Mouse (Mus musculus) E14TG2a.4 (cell line): ENCODE data around the gene Themis3.
"Not testable (repeated sequence)": the region's sequence is repeated elsewhere in the genome, so short reads cannot be mapped to it uniquely, and the experiment has no call there.

ENCODE experiments used
- H3K27me3 ChIP-seq: 2 replicates; pipeline ENCODE4 v1.6.1; 2014; ENCODE audit warnings: low read length, control low read depth; ENCODE audit not compliant: insufficient read depth
- H3K36me3 ChIP-seq: 2 replicates; pipeline ENCODE4 v1.6.1; 2014; ENCODE audit warnings: low read length, control low read depth; ENCODE audit not compliant: insufficient read depth
- H3K4me1 ChIP-seq: replicated peaks from 2 replicates; pipeline ENCODE4 v1.6.1; 2014; ENCODE audit warnings: low read depth, low read length, control low read depth
- H3K4me3 ChIP-seq: replicated peaks from 2 replicates; pipeline ENCODE4 v1.5.1; 2014; ENCODE audit warnings: mild to moderate bottlenecking, low read length
- H3K9me3 ChIP-seq: 2 replicates; pipeline ENCODE4 v1.6.1; 2014; ENCODE audit warnings: low read length, control low read depth
- CTCF ChIP-seq: conservative IDR thresholded peaks from 2 replicates; pipeline ENCODE4 v1.5.1; 2014; ENCODE audit warnings: low read length
- NANOG ChIP-seq: IDR thresholded peaks from 2 replicates; pipeline ENCODE4 v1.6.1; 2014; ENCODE audit warnings: borderline replicate concordance, low read length, mixed read lengths
- POU5F1 ChIP-seq: IDR thresholded peaks from 2 replicates; pipeline ENCODE4 v1.6.1; 2014; ENCODE audit warnings: low read length, borderline replicate concordance

The Themis3 gene

DNA sequence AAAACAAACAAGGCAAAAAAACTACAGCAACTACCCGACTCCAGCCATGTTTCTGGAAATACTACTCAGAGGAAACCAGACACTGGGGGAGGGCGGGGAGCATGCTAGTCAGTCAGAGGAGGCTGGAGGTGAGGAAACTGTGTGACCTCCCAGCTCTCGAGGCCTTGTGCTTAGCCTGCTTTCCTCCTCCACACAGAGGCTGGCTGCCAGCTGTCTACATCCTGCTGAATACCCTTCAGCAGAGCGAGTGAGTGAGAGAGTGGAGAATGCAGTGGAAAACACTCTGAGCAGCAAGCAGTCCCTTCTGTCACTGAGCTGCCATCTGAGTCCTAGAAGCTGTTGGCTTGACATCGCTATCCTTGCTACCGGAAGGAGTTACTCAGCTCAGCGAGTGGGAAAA lies 30.2 kb downstream of the Themis3 start:
- Histone ChIP-seq H3K9me3 (peaks cover 23% of the 10 kb centered on the region), H3K27me3 (no peaks in the 10 kb centered on the region), H3K4me1 (peaks cover 6% of the 10 kb centered on the region), H3K36me3 (no peaks in the 10 kb centered on the region), H3K4me3 (no peak overlapping the region)
- TF ChIP-seq NANOG = no peak
- TF ChIP-seq CTCF = no peak
- TF ChIP-seq POU5F1 = no peak

DNA sequence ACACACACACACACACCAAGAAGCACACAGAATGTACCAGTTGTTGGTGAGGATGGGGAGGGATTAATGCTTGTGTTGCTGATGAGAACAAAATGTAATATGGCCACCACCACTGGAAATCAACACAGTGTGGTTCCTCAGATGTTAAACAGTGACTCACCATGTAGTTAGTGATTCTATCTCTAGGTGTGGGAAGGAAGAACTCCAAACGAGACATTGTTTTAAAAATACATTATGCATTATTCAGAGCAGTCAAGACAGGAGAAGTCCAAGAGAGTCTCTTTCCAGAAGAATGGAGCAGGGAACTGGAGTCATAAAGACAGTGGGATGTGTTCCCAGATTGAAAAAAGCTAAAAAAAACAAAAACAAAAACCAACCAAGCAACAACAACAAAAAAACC lies 30.9 kb downstream of the Themis3 start:
- TF ChIP-seq CTCF = no peak
- no peak for TF ChIP-seq POU5F1
- no peak for TF ChIP-seq NANOG
- no peaks in the 10 kb centered on the region for H3K36me3 ChIP-seq

DNA sequence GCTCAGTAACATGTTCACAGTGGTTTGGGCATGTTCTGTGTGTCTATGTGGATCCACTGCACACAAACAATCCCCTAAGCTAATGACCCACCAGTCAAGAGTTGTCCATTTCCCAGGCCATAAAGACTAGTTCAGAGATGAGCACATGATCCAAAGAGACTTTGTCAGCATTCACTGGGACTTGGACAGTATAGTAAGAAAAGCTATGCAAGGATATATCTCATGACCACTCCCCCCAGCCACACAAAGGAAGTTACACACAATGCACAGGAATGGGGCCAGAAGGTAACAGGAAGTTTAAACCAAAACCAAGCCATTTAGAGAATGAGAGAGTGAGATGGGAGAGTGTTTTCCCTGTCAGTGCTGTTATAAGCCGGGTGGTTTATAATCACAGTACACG lies 33.0 kb downstream of the Themis3 start:
- H3K36me3 ChIP-seq = no peaks in the 10 kb centered on the region
- H3K9me3 ChIP-seq = peaks cover 19% of the 10 kb centered on the region
- TF ChIP-seq CTCF = no peak
- no peak for TF ChIP-seq POU5F1
- no peak for TF ChIP-seq NANOG
- H3K4me3 ChIP-seq = no peak overlapping the region
- H3K4me1 ChIP-seq = peaks cover 8% of the 10 kb centered on the region
- H3K27me3 ChIP-seq = no peaks in the 10 kb centered on the region

More for the DNA sequence above, 30.9 kb downstream of the Themis3 start:
- no peaks in the 10 kb centered on the region for H3K27me3 ChIP-seq
- peaks cover 23% of the 10 kb centered on the region for H3K9me3 ChIP-seq
- no peak overlapping the region for H3K4me3 ChIP-seq
- peaks cover 8% of the 10 kb centered on the region for H3K4me1 ChIP-seq

DNA sequence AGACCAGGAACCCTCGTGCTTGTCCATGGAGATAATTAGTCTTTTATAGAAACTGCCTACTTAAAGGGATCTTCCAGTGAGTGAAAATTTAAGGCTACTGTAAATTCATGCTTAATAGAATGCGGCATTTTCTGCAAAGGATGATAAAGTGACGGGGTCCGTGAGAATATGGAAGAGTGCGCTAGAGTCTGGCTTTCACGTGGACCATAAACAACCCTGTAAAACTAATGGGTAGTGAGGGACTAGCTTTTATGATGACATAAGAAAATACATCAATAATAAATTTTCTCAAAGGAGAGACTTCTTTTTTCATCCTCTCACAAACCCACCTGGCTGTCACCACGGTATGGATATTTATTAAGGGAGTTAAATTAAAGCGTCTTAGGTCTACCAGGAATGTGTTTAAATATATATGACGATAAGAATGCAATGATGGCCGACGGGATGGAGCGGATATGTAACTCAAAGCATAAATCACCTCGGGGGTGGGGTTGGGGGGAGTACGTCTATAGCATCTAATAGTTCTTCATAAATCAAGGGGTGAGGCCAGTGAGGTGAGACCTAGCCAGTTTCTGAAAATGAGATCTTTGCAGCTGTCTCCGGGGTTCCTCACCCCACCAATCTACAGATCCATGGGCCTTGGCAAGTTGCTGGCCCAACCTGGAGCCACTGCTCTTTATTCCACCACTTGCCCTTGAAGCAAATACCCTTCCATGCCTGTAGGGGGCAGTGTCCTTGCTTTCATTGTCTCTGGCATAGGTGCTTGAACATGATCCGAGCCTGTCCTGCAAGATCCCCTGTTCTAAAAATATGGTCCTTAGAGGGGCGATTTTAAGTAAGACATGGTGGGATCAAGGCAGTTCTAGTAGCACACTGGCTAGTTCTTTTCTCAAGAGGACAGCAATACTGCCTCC lies 35.8 kb downstream of the Themis3 start:
- peaks cover 8% of the 10 kb centered on the region for H3K4me1 ChIP-seq
- H3K4me3 ChIP-seq = no peak overlapping the region
- H3K9me3 ChIP-seq = no peaks in the 10 kb centered on the region; the same call in 1 of the 2 replicates
- no peaks in the 10 kb centered on the region for H3K27me3 ChIP-seq
- H3K36me3 ChIP-seq = no peaks in the 10 kb centered on the region
- no peak for TF ChIP-seq NANOG
- peak; percentile 80 for TF ChIP-seq CTCF

DNA sequence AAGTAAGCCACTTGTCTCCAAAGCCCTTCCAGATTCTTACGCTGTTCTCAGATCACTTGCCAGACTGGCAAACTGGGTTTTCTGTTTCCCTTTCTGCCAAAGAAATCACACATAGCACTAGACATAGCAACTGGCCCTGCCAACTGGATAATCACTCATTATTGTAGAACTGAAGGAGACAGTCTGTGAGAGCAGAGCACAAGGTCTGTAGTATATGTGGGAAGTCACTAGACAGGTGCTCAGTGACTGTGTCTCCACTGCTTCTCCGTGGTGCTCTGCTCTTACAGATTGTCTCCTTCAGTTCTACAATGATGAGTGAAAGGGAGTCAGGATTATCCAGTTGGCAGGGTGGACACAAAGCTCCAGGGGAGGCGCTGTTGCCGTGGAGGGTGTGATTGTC lies 41.7 kb downstream of the Themis3 start:
- 0 out of 2 replicates have a peak, but pooled peaks cover 6% of the 10 kb centered on the region for H3K27me3 ChIP-seq
- peaks cover 7% of the 10 kb centered on the region for H3K9me3 ChIP-seq
- H3K4me1 ChIP-seq = no peaks in the 10 kb centered on the region
- no peak overlapping the region for H3K4me3 ChIP-seq
- TF ChIP-seq NANOG (no peak), POU5F1 (no peak), CTCF (no peak)
- H3K36me3 ChIP-seq = no peaks in the 10 kb centered on the region

GRCm38 (mm10) chr17:66550486-66550885 lies 43.9 kb downstream of the Themis3 start:
- Histone ChIP-seq H3K9me3 (peaks cover 7% of the 10 kb centered on the region), H3K4me1 (no peaks in the 10 kb centered on the region), H3K4me3 (no peak overlapping the region), H3K27me3 (0 out of 2 replicates have a peak, but pooled peaks cover 6% of the 10 kb centered on the region), H3K36me3 (no peaks in the 10 kb centered on the region)
- TF ChIP-seq CTCF (peak; percentile 42), NANOG (no peak), POU5F1 (no peak)

DNA sequence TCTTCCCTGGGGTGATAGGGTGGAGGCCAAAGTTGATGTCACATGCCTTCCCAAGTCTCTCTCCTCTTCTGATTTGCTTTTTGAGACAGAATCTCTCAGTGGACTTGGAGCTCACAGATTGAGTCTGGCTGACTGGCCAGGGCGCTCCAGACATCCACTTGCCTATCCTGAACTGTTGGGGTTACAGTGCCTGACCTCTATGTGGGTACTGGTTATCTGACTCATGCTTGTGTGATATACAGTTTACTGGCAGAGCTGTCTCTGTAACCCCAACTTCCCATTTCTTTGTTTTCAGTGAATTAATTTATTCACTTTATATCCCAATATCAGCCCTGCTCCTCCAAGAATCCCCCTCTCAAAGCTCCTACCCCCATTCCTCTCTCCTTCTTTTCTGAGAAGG lies 62.1 kb downstream of the Themis3 start:
- Histone ChIP-seq H3K27me3 (no peaks in the 10 kb centered on the region), H3K4me3 (no peak overlapping the region)

DNA sequence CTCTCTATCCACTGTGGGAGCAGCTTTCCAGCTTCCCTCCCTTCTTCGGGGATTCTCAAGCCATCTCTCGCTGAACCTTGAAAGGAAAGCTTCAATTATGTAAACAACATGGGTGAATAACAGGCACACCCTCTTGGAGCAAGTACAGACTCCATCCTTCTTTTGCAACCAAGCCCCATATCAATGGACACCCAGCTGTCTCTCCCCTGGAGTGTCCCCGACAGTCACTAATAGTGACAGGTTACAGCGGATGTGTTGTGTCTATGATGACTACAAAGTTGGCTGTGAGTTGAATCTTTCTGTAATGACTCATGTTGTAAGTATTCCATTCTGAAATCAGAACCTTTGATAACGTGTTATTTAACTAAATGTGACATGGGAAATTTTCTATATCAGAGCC lies 71.0 kb downstream of the Themis3 start:
- Histone ChIP-seq H3K36me3 (no peaks in the 10 kb centered on the region), H3K4me1 (peaks cover 11% of the 10 kb centered on the region), H3K27me3 (peaks cover 7% of the 10 kb centered on the region), H3K9me3 (peaks cover 10% of the 10 kb centered on the region), H3K4me3 (no peak overlapping the region)
- TF ChIP-seq CTCF (no peak), NANOG (no peak), POU5F1 (no peak)

More for the DNA sequence above, 62.1 kb downstream of the Themis3 start:
- TF ChIP-seq CTCF (no peak), NANOG (no peak), POU5F1 (no peak)
- Histone ChIP-seq H3K36me3 (0 out of 2 replicates have a peak, but pooled peaks cover 4% of the 10 kb centered on the region), H3K9me3 (peaks cover 58% of the 10 kb centered on the region), H3K4me1 (no peaks in the 10 kb centered on the region)

DNA sequence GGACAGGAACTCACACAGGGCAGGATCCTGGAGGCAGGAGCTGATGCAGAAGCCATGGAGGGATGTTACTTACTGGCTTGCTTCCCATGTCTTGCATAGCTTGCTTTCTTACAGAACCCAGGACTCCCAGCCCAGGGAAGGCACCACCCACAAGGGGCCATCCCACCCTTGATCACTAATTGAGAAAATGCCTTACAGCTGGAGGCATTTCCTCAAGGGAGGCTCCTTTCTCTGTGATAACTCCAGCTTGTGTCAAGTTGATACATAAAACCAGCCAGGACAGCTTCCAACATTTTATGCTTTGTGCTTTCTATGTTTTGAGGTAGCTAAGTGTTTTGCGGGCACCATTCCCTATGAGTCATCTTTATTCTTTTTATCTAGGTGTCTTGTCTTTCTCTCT lies 71.8 kb downstream of the Themis3 start:
- H3K4me1 ChIP-seq = peaks cover 19% of the 10 kb centered on the region
- not testable (repeated sequence) for H3K36me3 ChIP-seq, H3K4me3 ChIP-seq
- peaks cover 10% of the 10 kb centered on the region for H3K9me3 ChIP-seq
- peaks cover 12% of the 10 kb centered on the region for H3K27me3 ChIP-seq
